Mouse (Mus musculus) adrenal gland, postnatal 10 days (tissue): Measurements from ENCODE around the gene Aspg. TPM values are rescaled to one million over a fixed set of nuclear protein-coding genes. Genes with fewer than 3 reads are reported as not detected.

Experiments
- DNase-seq: peaks from one replicate; pipeline ENCODE4 v3.0.0; 2021; ENCODE audit warnings: mixed read lengths
- microRNA-seq: library from miRNA; unstranded; fragments of <30 nt; microRNA quantifications from one replicate; pipeline ENCODE4 v1.2.0, GENCODE M21; 2021
- total RNA-seq, 2 experiments: library from RNA; stranded (reverse); gene quantifications; 2 replicates each; pipeline ENCODE4 v1.2.3; 2021

Aspg gene
- total RNA-seq, 2 experiments from 2014 or later: 24.1 to 26.0 TPM

DNA sequence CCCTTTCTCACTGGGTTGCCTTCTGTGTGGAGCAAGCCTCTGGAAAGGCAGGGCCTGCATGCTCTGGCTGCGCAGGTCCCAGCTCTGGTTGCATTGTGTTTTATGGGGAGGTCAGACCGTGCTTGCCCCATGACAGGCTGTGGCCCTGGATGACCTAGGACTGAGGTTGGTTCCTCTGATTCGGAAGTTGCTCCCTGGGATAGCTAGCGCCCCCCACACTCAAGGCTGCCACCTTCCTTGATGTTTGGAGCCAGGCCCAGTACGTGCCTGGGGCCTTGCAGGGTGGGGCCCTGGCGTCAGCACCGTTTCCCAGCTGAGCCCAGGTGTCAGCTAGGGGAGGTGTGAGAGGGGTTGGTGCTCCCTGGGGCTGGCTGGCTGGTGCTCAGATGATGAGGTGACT lies 43.5 kb downstream of the Aspg start:
- DNase-seq: no peak

DNA sequence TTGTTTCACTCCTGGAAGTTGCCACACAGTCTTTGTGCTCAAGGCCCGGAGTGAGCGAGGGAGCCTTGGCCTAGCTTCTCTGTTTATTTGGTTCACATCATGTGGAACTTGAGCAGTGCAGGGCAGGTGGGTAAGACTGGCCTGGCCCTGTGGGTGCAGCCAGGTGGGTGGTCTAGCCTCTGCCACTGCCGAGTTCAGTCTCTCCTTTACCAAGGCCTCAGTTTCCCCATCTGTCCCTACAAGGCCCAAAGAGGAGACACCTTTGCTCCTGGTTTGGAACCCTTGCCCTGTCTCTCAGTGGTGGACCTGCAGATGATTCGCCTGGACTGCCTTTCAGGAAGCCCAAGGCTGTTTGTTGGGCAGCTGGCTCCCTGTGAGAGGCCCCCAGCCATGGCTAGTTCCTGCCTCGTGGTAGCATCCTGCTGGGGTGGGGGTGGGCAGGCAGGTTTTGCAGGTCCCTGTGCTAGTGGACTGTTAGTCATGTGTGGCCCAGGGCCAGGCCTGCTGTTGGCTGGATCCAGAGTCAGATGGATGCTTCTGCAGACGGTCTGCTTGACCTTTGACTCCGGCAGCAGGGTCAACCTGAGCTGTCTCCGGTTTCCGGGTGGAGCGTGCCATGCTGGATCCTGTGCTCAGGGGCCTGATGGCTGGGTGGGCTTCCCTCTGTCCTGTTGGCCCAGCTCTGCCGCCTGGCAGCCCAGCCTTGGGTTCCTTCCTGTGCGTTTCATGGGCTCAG lies 44.9 kb downstream of the Aspg start:
- peak; percentile 71 for DNase-seq

DNA sequence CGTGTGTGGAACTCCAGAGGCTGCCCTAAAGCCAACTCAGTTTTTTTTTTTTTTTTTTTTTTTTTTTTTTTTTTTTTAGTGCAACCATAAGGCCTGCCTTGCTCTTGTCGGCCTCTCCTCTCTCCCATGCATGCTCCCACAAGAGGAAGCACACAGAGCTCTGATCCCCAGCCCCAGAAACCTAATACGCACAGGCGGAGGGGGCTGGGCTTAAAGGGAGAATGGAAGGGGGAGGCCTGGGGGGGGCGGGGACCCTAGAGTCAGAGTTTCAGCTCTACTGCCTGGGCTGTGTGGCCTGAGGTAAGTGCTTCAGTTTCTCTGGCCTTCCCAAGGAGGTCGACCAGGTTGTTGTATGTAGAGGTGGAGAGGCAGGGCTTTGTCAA lies 45.5 kb downstream of the Aspg start:
- DNase-seq: no peak

DNA sequence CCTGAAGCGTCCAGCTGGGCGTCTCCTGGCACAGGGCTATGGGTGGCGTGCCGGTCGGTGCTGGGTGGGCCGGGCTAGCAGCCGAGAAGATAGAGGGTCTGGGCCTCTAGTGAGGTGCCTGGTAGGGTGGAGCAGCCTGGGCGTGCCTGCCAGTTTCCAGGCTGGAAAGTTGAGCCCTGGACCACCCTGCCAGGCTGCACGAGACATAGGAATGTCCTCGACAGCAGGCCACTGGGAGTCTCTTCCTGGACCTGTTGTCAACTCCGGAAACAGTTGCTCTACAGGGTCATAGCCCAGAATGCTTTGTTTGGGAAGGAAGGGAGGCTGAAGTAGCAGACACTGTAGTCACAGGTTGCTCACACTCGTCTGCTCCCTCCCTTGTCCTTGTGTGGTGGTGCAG lies 47.1 kb downstream of the Aspg start:
- no peak for DNase-seq

DNA sequence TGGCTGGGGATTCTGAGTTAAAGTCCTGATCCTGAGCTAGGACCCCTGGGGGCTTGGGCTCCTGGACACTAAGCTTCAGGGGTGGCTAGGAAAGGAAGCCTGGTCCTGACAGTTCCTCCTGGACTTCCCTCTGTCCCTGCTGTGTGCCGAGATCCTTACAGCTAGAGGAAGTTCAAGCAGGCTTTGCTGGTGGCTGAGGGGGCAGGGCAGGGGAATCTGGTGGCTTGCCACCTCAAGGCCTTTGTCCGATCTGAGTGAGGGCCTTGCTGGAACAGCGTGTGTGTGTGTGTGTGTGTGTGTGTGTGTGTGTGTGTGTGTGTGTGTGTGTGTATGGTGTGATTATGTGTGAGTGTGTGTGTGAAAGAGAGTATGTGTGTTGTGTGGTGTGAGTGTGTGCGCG lies 48.0 kb downstream of the Aspg start:
- DNase-seq: peak; percentile 66

DNA sequence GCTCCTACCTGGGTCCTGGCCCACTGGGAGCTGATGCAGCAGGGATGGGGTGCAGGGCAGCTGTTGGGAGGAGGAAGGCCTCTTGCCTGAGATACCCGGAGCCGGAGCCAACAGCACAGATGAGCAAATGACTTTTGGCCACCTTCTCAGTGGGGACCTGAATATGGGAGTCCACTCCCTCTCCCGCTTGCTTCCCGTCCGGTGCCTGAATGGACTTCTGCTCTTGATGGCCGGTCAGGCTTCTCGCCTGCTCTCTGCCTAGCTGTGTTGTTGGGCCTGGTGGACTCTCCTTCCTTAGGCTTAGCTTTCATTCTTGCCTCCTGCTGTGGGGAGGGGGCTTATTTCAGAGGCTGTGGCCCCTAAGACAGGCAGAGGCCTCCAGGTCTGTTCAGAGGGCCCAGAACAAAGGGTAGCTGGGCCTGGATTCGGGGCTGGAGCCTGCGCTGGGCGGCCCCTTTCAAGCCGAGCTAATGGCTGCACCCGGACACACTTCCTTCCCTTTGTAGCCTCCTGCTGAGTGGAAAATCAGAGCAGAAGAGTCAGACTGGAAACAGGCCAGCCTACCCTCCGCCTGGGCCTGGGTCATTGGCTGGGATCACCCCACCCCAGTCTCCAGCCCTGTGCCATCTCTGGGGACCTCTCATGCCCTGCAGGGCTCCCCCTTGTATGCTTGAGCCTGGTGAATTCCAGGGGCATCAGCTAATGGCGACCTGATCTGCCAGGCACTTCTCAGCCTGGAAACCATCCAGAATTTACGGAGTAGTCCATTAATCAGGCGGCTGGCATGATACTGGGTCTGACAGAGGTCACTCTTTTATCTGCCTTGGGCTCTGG lies 49.0 kb downstream of the Aspg start:
- peak; percentile 73 for DNase-seq

DNA sequence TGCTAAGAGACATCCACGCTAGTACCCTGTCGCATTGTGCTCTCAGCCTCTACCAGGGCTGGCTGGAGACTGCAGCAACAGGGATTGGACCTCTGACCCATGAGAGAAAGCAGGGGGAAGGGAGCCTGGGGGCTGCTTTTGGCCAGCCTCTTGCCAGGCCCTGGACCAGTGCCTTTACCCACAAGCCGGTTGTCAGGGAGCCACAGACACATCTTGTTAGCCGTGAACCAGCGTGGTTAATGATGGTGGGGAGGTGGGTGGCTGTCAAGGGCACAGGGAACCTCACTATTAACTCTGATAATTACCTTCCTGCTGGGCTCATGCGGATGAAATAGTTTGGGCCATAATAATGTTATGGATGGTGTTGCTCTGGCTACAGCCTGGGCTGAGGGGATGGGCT lies 50.3 kb downstream of the Aspg start:
- DNase-seq: no peak

DNA sequence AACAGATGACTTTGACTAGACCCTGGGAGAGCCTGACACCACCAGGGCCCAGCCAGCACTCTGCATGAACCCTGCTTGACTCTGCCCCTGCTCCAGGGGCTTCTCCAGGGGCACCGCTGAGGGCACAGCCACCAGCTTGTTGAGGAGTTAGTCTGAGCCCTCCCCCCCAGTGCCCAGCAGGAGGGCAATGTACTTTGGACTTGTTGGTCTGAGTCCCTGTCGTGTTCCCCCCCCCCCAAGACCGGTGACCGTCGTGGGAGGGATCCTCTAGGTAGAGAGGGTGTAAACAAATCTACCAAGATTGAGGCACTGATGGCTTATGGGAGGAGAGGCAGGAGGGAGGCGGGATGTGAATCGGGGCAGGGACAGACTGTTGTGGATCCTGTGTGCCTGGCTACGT lies 51.8 kb downstream of the Aspg start:
- DNase-seq: no peak

DNA sequence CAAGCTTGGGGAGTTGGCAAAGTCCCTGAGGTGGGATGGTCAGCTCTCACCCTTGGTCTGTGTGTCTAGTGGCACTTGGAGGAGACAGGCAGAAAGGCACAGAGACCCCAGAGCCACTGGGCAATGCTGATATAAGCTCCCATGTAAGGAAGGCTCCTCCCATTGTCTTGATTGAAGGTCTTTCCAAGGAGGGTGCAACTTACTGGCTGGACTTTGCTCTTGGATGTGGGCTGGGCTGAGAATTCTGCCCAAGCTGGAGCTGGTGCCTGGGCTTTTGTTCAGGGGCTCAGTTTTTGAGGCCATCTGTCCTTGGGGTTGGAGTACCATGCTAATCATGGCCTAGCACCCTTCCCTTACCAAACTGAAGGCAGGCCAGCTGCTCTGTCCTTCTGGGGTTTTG lies 52.3 kb downstream of the Aspg start:
- DNase-seq: no peak

DNA sequence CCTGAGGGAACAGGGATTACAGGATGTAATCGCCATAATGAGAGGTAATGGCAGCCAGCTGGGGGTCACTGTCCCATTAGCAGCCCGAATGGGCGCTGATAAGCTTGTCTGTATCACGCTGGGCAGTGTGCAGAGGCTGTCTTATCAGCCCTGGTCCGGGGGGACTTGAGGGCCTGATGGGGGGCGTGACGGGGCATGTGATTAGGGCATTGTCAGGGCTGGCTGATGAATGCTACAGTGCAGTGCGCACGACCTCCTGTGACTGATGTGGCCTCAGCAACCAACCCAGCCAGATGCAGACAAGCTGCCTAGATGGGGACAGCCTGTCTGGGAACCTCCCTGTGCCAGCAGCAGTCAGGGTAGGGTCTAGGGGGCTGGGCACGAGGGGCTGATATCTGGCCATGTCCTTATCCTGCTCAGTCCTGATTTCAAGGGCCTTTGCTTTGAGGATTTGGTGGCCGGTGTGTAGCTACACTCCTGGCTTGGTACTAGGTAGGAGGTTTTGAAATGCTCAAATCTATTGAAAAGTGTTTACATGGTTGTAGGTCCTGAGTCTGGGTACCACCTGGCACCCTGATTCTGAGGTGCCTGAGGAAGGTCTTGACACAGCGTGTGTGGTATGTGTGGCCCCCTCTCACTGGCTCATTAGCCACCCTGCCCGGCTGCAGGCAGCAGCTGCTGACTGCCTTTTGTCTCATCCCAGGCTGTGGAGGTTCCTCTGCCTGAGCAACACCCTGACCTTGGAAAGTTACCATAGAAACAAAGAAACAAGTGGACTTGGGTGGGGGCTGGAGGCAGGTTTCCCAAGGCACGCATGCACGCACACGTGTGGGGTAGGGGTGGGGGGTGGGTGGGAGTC lies 57.7 kb downstream of the Aspg start:
- DNase-seq: no peak

DNA sequence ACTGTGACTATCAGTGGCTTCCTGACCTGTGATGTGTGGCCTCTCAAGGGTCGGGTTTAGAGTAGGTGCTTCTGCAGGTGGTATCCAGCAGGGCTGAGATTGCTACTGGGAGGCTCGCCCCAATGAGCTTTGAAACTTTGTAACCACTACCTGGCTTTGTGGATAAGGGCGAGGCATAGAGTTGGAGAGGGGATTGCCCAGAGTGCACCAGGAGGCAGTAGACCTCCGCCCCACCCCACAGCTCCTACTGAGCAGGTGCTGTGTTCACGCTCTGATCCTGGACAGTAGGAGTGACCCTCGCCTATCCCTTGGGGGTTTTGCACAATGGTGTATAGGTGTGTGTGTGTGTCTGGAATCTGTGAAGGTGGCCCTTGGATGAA lies 58.4 kb downstream of the Aspg start:
- no peak for DNase-seq

DNA sequence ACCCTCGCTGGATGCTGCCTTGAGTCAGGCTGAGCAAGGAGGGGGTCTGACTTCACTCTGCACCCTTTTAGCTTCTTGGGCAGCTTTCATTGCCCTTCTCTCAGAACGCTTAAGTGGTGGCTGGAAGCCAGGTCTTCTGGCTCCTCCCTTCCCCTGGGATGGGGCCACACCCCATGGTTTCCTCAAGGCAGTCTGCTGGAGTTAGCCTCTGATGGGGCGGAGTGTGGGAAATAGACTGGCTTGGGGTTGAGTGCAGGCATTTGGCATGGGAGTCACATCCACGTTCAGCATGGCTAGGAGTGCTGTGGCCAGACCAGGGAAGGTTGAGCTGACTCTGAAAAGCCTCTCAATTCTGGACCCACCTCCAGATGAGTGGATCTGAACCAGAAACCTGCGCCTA lies 62.8 kb downstream of the Aspg start:
- peak; percentile 54 for DNase-seq

DNA sequence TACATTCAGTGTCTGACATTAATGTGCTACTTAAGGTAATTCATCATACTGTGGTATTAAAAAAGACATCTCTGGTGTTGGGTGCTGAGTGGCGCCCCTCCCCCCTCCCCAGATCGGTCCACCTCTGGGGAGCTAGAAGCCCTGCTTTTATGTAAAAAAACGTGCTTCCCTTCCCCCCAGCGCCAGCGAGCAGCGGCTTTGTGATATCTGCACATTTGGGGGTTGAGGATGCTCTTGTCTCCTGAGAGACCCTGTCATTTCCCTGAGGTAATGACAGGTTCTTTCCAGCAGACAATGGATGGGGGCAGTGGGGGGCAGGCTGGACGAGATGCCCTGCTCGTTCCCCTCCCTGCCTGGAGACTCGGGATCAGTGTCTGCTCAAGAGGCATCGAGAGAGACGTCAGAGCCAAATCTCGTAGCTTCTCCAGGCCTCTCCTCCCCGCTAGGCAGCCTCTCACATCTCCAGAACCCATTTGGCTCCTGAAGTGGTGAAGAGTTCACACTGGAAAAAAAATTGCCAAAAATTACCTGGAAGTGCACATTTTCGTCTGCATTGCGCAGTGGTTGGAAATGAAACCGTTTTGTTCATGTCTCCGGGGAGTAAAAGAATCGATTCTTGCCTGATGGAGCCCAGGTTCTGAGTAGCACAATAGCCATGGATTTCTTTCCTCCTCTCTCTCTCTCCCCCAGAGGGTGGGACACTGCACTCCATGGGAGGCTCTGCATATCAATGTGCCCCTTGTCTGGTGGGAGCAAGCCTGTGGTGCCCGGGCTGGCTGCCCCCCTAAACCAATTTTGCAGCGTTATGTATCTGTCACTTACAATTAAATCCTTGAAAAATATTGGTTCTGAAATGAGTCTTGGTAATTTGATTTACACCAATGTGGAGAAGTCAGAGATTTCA lies 64.4 kb downstream of the Aspg start:
- no peak for DNase-seq

DNA sequence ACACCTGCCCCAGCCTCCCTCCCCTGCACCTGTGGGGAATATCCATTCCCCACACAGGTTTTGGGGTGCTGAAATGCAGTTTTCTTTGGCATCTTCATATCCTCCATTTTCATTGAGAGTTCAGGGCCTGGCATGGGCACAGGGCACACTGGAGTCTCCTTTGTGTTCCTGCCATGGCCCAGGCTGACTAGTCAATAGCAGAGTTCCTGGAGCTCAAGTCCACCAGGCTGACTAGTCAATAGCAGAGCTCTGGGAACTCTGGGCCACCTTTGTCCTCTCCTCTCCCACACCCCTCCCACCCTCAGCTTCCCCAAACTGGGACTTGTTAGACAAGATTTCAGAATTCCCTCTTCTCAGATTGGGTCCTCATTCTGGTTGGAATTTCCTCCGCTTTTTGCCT lies 65.2 kb downstream of the Aspg start:
- no peak for DNase-seq

DNA sequence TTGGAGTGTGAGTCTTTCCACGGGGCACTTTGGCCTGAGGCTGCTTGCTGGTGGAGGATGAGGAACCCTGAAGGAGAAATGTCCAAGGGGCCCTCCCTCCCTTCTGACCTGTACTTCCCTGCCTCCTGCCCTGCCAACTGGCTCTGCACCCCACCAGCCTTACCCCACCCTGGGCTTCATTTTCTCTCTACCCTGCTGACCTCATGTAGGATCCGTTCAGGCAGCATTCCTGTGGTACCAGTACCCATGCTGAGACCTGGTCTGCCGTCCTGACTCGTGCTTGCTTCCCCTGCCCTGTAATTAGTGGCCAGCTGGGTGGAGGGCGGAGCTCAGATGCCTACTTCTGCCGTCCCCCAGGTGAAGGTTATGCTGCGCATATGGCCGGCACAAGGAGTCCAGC lies 65.7 kb downstream of the Aspg start:
- no peak for DNase-seq

Small RNA genes within 50 kb of the gene (microRNA-seq; reads per million reads assigned to microRNA genes)
- gene Mir203 (1,231 reads per million, percentile 76 among the genes with 10 or more reads in this experiment), gene Mir3073a (not detected), gene Mir3073b (not detected)

Other genes starting within 250 kb of the Aspg start
- gene Ppp1r13b, start 198.6 kb upstream of the Aspg start, total RNA-seq: 10 to 100 TPM; 20.4 to 21.8 TPM
- gene Atp5mpl, start 139.7 kb upstream of the Aspg start, total RNA-seq: 100 to 1,000 TPM; 673 to 781 TPM
- gene Tdrd9, start 135.1 kb upstream of the Aspg start, total RNA-seq: under 1 TPM; 0.39 to 0.66 TPM
- gene Rd3l, start 125.4 kb upstream of the Aspg start, total RNA-seq: not detected
- gene Kif26a, start 39.5 kb downstream of the Aspg start, total RNA-seq: 10 to 100 TPM; 20.0 to 25.4 TPM